Mouse (Mus musculus) heart, embryonic 14.5 days (tissue): ENCODE data around the gene C130073F10Rik. TPM values are rescaled to one million over a fixed set of nuclear protein-coding genes. Genes with fewer than 3 reads are reported as not detected.
"Not testable (repeated sequence)": the region's sequence is repeated elsewhere in the genome, so short reads cannot be mapped to it uniquely, and the experiment has no call there.

Experiments
- ATAC-seq: fragments of 200-750 bp; cut with Nextera tagmentation; 2 replicates; pipeline ENCODE4 v1.8.0; 2017; ENCODE audit warnings: low read depth, moderate TSS enrichment; ENCODE audit not compliant: insufficient number of reproducible peaks, insufficient read depth, low FRiP score
- H3K27ac ChIP-seq, 2 experiments: fragments of 200-500 bp in 1 of 2; fragments of 300-500 bp in 1 of 2; sonication (generic) in 1 of 2; replicated peaks in 1 of 2; 2 replicates each; pipeline ENCODE4 v1.5.1; 2012 to 2014; ENCODE audit warnings: low read depth in 2 of 2, low read length in 2 of 2, control low read depth in 1 of 2, mild to moderate bottlenecking in 1 of 2, mixed read lengths in 1 of 2; ENCODE audit not compliant: control insufficient read depth in 1 of 2, insufficient read depth in 1 of 2
- H3K27me3 ChIP-seq: fragments of 300-500 bp; sonication (generic); 2 replicates; pipeline ENCODE4 v1.6.1; 2014; ENCODE audit warnings: mild to moderate bottlenecking, low read length, control low read depth; ENCODE audit not compliant: control insufficient read depth, insufficient read depth
- H3K36me3 ChIP-seq: fragments of 300-500 bp; sonication (generic); 2 replicates; pipeline ENCODE4 v1.6.1; 2014; ENCODE audit warnings: mild to moderate bottlenecking, control low read depth, low read length, mixed read lengths; ENCODE audit not compliant: control insufficient read depth, insufficient read depth
- H3K4me1 ChIP-seq, 2 experiments: fragments of 200-500 bp in 1 of 2; fragments of 300-500 bp in 1 of 2; sonication (generic) in 1 of 2; 2 replicates each; pipeline ENCODE4 v1.6.1; 2012 to 2014; ENCODE audit warnings: low read length in 2 of 2, control low read depth in 1 of 2, mixed read lengths in 1 of 2; ENCODE audit not compliant: control insufficient read depth in 2 of 2, insufficient read depth in 2 of 2
- H3K4me2 ChIP-seq: fragments of 300-500 bp; sonication (generic); 2 replicates; pipeline ENCODE4 v1.6.1; 2014; ENCODE audit warnings: mild to moderate bottlenecking, low read length
- H3K4me3 ChIP-seq, 2 experiments: fragments of 200-500 bp in 1 of 2; fragments of 300-500 bp in 1 of 2; sonication (generic) in 1 of 2; 2 replicates each; pipeline ENCODE4 v1.5.1; 2012 to 2014; ENCODE audit warnings: low read length in 2 of 2, mild to moderate bottlenecking in 2 of 2, control low read depth in 1 of 2, low read depth in 1 of 2, moderate library complexity in 1 of 2; ENCODE audit not compliant: control insufficient read depth in 1 of 2, insufficient read depth in 1 of 2
- H3K9ac ChIP-seq: fragments of 300-500 bp; sonication (generic); 2 replicates; pipeline ENCODE4 v1.6.1; 2014; ENCODE audit warnings: mild to moderate bottlenecking, low read length
- H3K9me3 ChIP-seq: fragments of 300-500 bp; sonication (generic); 2 replicates; pipeline ENCODE4 v1.6.1; 2016; ENCODE audit warnings: low read length, control low read depth; ENCODE audit not compliant: control insufficient read depth
- whole genome bisulfite sequencing: fragments of 180-500 bp; shearing (Covaris S2); extraction: QIAGEN DNeasy Blood & Tissue Kit; methylation state at CpG from one replicate; pipeline ENCODE4 v1.1.7; 2014; 5-methylcytosine and 5-hydroxymethylcytosine counted together
- polyA plus RNA-seq: library from polyadenylated mRNA; unstranded; fragments of >200 nt; fragmentation: Nextera tagmentation; extraction: Ambion mirVana; gene quantifications from 2 replicates; pipeline ENCODE4 v1.2.1, GENCODE M21; 2014

The C130073F10Rik gene
- polyA plus RNA-seq: not detected in 2 replicates

DNA sequence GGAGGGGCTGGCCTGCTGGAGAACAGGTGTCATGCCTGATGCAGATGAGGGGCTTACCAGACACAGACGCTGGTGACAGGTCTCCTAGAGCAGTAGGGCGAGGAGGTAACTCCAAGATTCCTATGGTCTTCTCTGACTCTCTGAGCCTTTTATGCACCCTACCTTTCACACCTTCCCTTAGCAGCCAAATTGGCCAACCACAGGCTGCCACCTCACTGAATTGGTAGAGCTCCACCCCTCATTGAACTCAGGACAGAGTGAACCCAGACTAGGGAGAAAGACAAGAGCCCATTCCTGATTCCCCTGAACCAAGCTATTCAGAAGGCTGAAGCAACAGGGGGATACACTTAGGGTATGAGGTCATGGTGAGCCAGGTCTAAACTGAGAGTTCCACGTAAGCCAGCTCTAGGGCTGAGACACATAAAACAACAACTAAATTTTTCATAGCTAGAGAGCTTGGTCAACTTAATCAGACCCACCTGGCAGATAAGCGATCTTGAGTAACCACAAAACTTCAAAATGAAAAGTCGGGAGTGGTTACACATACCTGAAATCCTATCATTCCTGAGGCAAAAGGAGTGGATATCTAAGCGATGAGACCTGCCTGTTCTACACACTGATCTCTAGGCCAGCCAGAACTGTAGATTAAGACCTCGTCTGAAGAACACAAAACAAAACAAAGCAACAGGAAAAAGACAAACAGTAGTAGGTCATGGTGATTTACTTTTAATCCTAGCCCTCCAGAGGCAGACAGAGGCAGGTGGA lies at the start of gene C130073F10Rik:
C130073F10Rik (minus strand) TSS at position 134 of the 765 bp plus-strand sequence.
- no peaks in the 10 kb centered on the region for H3K9me3 ChIP-seq
- no peak within 1 kb of the TSS for H3K4me2 ChIP-seq
- ATAC-seq: no peak
- no peak within 1 kb of the TSS for H3K9ac ChIP-seq
- no peaks in the 10 kb centered on the region for H3K36me3 ChIP-seq
- 77% methylated on average over 7 of the region's 7 CpGs for WGBS
- no peak within 1 kb of the TSS for H3K27ac ChIP-seq
- no peaks in the 10 kb centered on the region for H3K27me3 ChIP-seq
- H3K4me1 ChIP-seq: no peaks in the 10 kb centered on the region
- no peak within 1 kb of the TSS for H3K4me3 ChIP-seq

- H3K4me2 ChIP-seq, H3K4me1 ChIP-seq, H3K27ac ChIP-seq, H3K36me3 ChIP-seq, ATAC-seq, H3K9ac ChIP-seq, H3K9me3 ChIP-seq, H3K27me3 ChIP-seq, H3K4me3 ChIP-seq: not testable (repeated sequence)
- WGBS: 56% methylated on average over 2 of the region's 2 CpGs
Observed at GRCm38 (mm10) chr4:101940107-101940506, 46.5 kb upstream of the C130073F10Rik start, which contains the start of gene Gm12794. Gene Gm12794, plus strand, starts transcription at chr4:101940407.

DNA sequence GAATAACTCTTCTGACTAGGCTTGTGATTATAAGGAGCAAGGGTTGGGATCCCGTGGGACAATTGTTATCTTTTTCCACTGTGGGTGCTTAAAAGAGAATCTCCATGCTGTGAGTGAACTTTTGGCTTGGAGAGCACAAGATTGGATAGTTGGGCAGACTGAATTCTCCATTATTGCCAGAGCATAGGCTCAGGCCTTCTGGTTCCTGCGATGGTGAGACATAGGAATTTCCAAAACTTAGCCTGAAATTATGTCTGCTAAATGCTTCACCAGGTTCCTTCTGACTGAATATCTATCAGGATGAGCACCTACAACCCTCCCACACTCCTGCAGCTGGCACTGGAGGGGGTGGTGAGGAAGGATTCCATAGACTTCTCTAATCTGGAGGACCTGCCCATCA lies 15.2 kb upstream of the C130073F10Rik start, which contains the start of gene Gm12800:
Gm12800 (plus strand) TSS at position 301 of the 400 bp plus-strand sequence.
- not testable (repeated sequence) for ATAC-seq, H3K4me1 ChIP-seq, H3K27ac ChIP-seq, H3K9me3 ChIP-seq, H3K36me3 ChIP-seq, H3K27me3 ChIP-seq, H3K9ac ChIP-seq, H3K4me2 ChIP-seq, H3K4me3 ChIP-seq
- WGBS: 70% methylated on average over 2 of the region's 2 CpGs

DNA sequence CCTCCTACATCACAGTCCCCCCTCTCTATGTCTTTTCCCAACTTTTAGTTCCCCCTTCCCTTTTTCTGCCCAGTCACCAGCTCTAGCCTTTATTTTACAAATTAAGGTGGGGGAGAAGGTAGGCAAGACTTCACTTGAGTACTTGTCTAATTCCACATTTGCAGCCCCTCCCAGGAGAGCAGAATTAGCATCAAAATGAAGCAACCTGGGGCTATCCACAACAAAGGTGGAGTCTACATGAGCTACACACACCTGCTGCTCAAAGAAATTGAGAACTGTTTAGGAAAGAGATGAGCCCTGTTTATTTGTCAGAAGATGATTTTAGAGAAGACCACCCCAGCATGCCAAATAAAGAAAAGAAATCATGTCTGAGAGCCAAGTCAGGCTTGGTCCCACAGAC lies 4.2 kb downstream of the C130073F10Rik start:
- H3K9ac ChIP-seq: no peak overlapping the region
- H3K4me3 ChIP-seq: no peak overlapping the region
- no peaks in the 10 kb centered on the region for H3K27me3 ChIP-seq
- H3K4me1 ChIP-seq: no peaks in the 10 kb centered on the region
- H3K9me3 ChIP-seq: no peaks in the 10 kb centered on the region
- ATAC-seq: no peak
- no peaks in the 10 kb centered on the region for H3K36me3 ChIP-seq
- no peak overlapping the region for H3K4me2 ChIP-seq
- H3K27ac ChIP-seq: no peak overlapping the region

- H3K27me3 ChIP-seq: no peaks in the 10 kb centered on the region
- 26% methylated on average over 3 of the region's 3 CpGs for WGBS
- no peak overlapping the region for H3K4me3 ChIP-seq
- ATAC-seq: no peak
- no peaks in the 10 kb centered on the region for H3K4me1 ChIP-seq
- H3K4me2 ChIP-seq: no peak overlapping the region
- no peaks in the 10 kb centered on the region for H3K36me3 ChIP-seq
- H3K9me3 ChIP-seq: no peaks in the 10 kb centered on the region
- no peak overlapping the region for H3K27ac ChIP-seq
- H3K9ac ChIP-seq: no peak overlapping the region
Observed at GRCm38 (mm10) chr4:101883641-101884040, 9.9 kb downstream of the C130073F10Rik start.

DNA sequence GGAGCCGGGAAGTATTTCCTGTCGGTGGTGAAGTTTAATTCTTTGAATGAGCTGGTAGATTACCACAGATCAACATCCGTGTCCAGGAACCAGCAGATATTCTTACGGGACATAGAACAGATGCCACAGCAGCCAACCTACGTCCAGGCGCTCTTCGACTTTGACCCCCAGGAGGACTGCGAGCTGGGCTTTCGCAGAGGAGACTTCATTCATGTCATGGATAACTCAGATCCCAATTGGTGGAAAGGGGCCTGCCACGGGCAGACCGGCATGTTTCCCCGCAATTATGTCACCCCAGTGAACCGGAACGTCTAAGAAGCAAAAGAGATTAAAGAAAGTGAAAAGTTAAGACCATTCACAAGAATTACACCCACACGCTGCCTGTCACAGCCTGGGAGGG lies 17.9 kb downstream of the C130073F10Rik start:
- not testable (repeated sequence) for ATAC-seq, H3K4me2 ChIP-seq, H3K36me3 ChIP-seq, H3K4me3 ChIP-seq, H3K9ac ChIP-seq, H3K27ac ChIP-seq, H3K4me1 ChIP-seq, H3K27me3 ChIP-seq, H3K9me3 ChIP-seq
- WGBS: 78% methylated on average over 15 of the region's 15 CpGs

- H3K36me3 ChIP-seq, H3K4me2 ChIP-seq, H3K4me1 ChIP-seq, H3K9me3 ChIP-seq, ATAC-seq, H3K9ac ChIP-seq, H3K27me3 ChIP-seq, H3K4me3 ChIP-seq, H3K27ac ChIP-seq: not testable (repeated sequence)
- WGBS: 61% methylated on average over 2 of the region's 2 CpGs
Observed at GRCm38 (mm10) chr4:101872031-101872430, 21.6 kb downstream of the C130073F10Rik start.

DNA sequence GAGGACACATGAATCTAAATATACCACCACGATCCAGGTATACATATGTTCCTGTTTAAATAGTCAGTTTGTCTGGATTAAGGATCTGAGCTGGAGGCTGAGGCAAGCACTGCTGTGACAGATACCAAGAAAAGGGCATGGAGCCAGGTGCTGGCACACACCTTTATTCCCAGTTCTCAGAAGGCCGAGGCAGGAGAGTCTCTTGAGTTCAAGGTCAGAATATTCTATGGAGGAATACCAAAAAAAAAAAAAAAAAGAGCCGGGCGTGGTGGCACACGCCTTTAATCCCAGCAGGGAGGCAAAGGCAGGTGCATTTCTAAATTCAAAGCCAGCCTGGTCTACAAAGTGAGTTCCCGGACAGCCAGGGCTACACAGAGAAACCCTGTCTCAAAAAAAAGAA lies 31.3 kb downstream of the C130073F10Rik start:
- 84% methylated on average over 6 of the region's 6 CpGs for WGBS
- Histone ChIP-seq H3K4me1 (no peaks in the 10 kb centered on the region), H3K9ac (no peak overlapping the region), H3K9me3 (no peaks in the 10 kb centered on the region), H3K4me2 (no peak overlapping the region), H3K4me3 (no peak overlapping the region), H3K36me3 (no peaks in the 10 kb centered on the region), H3K27ac (no peak overlapping the region), H3K27me3 (no peaks in the 10 kb centered on the region)
- ATAC-seq: no peak
